Mouse (Mus musculus) liver, postnatal 0 days (tissue): ENCODE measurements around the gene Olfr648. TPM values are rescaled to one million over a fixed set of nuclear protein-coding genes. Genes with fewer than 3 reads are reported as not detected.

ENCODE experiments used
- ATAC-seq: fragments of 200-750 bp; cut with Nextera tagmentation; 2 replicates; pipeline ENCODE4 v1.8.0; 2017; ENCODE audit warnings: mild to moderate bottlenecking, moderate library complexity
- DNase-seq: peaks from one replicate; pipeline ENCODE4 v3.0.0-alpha.2; 2016
- H3K27ac ChIP-seq: fragments of 300-500 bp; sonication (generic); 2 replicates; pipeline ENCODE4 v1.5.1; 2014; ENCODE audit warnings: antibody characterized with exemption, moderate library complexity, mild to moderate bottlenecking, low read depth
- H3K27me3 ChIP-seq: fragments of 300-500 bp; sonication (generic); 2 replicates; pipeline ENCODE4 v1.6.1; 2014; ENCODE audit warnings: low read length, control low read depth, mixed read lengths; ENCODE audit not compliant: insufficient read depth
- H3K36me3 ChIP-seq: fragments of 300-500 bp; sonication (generic); replicated peaks from 2 replicates; pipeline ENCODE4 v1.6.1; 2014; ENCODE audit warnings: mild to moderate bottlenecking, control low read depth, low read length, moderate library complexity, mixed read lengths; ENCODE audit not compliant: insufficient read depth
- H3K4me1 ChIP-seq: fragments of 300-500 bp; sonication (generic); 2 replicates; pipeline ENCODE4 v1.6.1; 2014; ENCODE audit warnings: antibody characterized with exemption, mild to moderate bottlenecking, control low read depth; ENCODE audit not compliant: insufficient read depth
- H3K4me2 ChIP-seq: fragments of 300-500 bp; sonication (generic); 2 replicates; pipeline ENCODE4 v1.6.1; 2014; ENCODE audit warnings: low read depth, mild to moderate bottlenecking, low read length, moderate library complexity, mixed read lengths
- H3K4me3 ChIP-seq: fragments of 300-500 bp; sonication (generic); 2 replicates; pipeline ENCODE4 v1.5.1; 2014; ENCODE audit warnings: low read depth, low read length
- H3K9ac ChIP-seq: fragments of 300-500 bp; sonication (generic); replicated peaks from 2 replicates; pipeline ENCODE4 v1.6.1; 2014; ENCODE audit warnings: mild to moderate bottlenecking, moderate library complexity
- H3K9me3 ChIP-seq: fragments of 300-500 bp; sonication (generic); 2 replicates; pipeline ENCODE4 v1.6.1; 2016; ENCODE audit warnings: mild to moderate bottlenecking, control low read depth, low read length, mixed read lengths
- CTCF ChIP-seq: sonication (generic); IDR thresholded peaks from 2 replicates; pipeline ENCODE4 v1.5.1; 2016; ENCODE audit warnings: antibody characterized with exemption, low read depth
- EP300 ChIP-seq: IDR thresholded peaks from 2 replicates; pipeline ENCODE4 v1.6.1; 2016; ENCODE audit warnings: antibody characterized with exemption, low read depth, mild to moderate bottlenecking
- WGBS: fragments of 180-500 bp; shearing (Covaris S2); extraction: QIAGEN DNeasy Blood & Tissue Kit; methylation state at CpG from one replicate; pipeline ENCODE4 v1.1.7; 2014; ENCODE audit not compliant: insufficient replicate concordance; 5-methylcytosine and 5-hydroxymethylcytosine counted together
- polyA plus RNA-seq: library from polyadenylated mRNA; unstranded; fragments of >200 nt; fragmentation: Nextera tagmentation; extraction: Ambion mirVana; gene quantifications from 2 replicates; pipeline ENCODE4 v1.2.1, GENCODE M21; 2015

Gene Olfr648
- polyA plus RNA-seq, 1 experiment from 2014 or later, result not detected

DNA sequence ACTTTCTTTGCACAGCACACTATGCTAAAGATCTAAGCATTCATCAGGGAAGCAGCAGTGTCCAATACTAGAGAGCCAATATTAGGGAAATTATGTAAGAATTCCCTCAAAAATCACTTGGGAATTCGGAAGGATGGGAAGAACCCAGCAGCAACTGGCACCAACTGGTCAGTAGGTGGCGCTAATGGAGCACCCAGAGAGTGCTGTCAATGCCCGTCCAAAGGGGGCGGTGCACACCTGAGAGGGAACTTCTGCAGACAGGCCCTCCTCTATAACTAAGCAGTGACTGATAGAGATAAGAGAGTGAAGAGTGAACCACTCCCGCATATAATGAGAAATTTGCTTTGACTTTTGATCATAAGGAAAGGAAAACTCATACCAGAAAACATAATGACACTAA, 16.6 kb upstream of the Olfr648 start:
- DNase-seq, result peak; percentile 82
- no peak overlapping the region for H3K4me3 ChIP-seq
- H3K9me3 ChIP-seq, result no peaks in the 10 kb centered on the region
- ATAC-seq, result peak; percentile 78
- H3K4me2 ChIP-seq, result no peak overlapping the region
- no peak overlapping the region for H3K9ac ChIP-seq
- WGBS, result 2% methylated on average over 5 of the region's 5 CpGs
- H3K27me3 ChIP-seq, result no peaks in the 10 kb centered on the region
- no peaks in the 10 kb centered on the region for H3K4me1 ChIP-seq
- H3K27ac ChIP-seq, result no peak overlapping the region
- no peak for TF ChIP-seq EP300
- peak; percentile 99 for TF ChIP-seq CTCF
- no peaks in the 10 kb centered on the region for H3K36me3 ChIP-seq

DNA sequence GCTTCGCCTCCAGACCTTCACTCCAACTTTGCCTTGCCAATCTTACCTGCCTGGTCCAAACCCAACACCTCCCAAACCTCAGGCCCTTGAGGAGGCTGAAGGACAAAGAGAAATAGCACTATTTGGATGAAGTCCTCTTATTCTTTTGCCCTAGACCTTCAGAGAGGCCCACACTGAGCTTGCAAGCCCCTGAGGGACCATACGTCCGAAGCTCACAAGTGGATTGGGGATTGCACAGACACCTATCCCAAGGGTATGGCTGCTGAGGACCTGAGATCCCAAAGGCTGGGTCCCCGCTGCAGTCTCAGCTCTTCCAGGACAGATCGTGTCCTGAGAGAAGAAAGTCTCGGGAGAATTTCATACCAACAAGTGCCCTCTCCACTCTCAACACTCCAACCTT, 12.7 kb upstream of the Olfr648 start, which contains the start of gene Olfr649:
Olfr649 (minus strand) TSS at position 101 of the 400 bp plus-strand sequence.
- Histone ChIP-seq H3K27me3 (no peaks in the 10 kb centered on the region), H3K36me3 (no peaks in the 10 kb centered on the region), H3K27ac (no peak within 1 kb of the TSS), H3K4me2 (no peak within 1 kb of the TSS), H3K4me1 (no peaks in the 10 kb centered on the region), H3K4me3 (no peak within 1 kb of the TSS), H3K9ac (no peak within 1 kb of the TSS), H3K9me3 (no peaks in the 10 kb centered on the region)
- no peak for ATAC-seq
- TF ChIP-seq CTCF, result no peak
- TF ChIP-seq EP300, result no peak
- no peak for DNase-seq
- WGBS, result 78% methylated on average over 6 of the region's 6 CpGs

DNA sequence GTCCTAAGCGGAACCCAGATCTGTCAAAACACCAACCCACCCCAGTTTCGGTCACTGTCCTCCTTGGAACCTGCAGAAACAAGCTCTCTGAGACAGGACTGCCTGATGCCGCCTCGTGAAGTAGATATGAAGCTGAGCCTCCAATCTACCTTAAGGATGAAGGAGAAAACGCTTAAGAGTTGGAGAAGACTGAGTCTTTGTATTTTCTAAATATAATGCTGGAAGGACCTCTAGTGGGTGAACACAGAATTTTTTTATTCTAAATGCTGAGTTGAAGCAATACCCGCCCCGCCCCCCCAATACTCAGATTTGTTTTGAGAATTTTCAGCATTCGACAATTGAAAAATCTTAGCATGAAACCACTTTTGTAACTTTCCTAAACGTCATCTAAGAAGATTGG, 8.1 kb upstream of the Olfr648 start:
- TF ChIP-seq CTCF (0 out of 2 replicates have a peak, but pooled peaks have one; percentile 4), EP300 (no peak)
- Histone ChIP-seq H3K27me3 (no peaks in the 10 kb centered on the region), H3K4me1 (no peaks in the 10 kb centered on the region), H3K9ac (no peak overlapping the region), H3K27ac (no peak overlapping the region), H3K9me3 (no peaks in the 10 kb centered on the region), H3K4me3 (no peak overlapping the region), H3K4me2 (no peak overlapping the region), H3K36me3 (no peaks in the 10 kb centered on the region)
- DNase-seq (no peak), ATAC-seq (no peak)
- WGBS, result 35% methylated on average over 9 of the region's 9 CpGs

DNA sequence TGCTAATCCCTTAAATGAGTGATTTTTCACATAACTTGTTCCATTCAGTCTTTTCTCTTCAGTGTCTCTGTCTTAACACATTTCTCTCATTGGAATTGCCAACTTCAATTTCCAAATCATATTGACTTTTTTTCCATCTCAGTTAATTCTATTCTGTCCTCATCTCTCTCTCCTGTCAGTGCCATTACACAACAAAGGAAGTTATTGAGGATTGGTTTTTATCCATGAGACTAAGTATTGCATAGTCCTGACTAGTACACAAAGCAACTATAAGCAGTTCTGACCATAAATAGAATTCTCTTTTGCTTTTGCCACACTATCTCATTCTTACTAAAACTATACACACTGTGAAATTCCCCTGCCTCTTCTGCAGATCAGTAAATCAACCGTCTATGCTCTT, 4.1 kb downstream of the Olfr648 start:
- DNase-seq (no peak), ATAC-seq (no peak)
- no peaks in the 10 kb centered on the region for H3K9me3 ChIP-seq

DNA sequence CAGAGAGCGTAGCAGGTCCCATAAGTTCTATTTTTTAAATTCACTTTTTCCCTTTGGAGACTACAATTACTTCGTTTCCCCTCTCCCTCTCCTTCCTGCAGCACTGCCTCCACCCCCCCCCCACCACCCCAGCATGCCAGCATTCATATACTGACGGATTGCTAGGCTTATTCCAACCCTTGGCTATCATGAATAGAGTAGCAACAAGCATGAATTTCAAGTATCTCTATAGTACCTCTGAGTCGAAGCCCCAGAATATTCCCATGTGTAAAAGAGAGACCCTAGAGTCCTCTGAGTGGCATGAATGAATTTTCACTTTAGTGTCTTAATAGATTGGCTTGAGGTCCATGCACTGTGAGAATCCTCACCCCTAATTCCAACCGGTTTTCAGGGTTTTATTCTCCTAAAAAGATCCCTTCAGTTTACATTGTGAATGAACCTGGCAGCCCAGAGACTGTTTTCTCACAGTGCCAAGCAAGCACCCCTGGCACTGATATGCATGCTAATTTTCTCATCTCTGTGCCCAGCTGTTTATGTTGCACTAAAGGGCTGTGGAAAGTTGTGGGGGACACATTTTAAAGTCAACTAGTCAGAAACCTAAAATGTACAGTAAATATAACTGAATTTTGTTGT, 4.7 kb downstream of the Olfr648 start:
- WGBS, result 58% methylated on average over 5 of the region's 5 CpGs
- Histone ChIP-seq H3K36me3 (no peaks in the 10 kb centered on the region), H3K4me3 (no peak overlapping the region), H3K4me2 (no peak overlapping the region), H3K9me3 (no peaks in the 10 kb centered on the region), H3K27me3 (no peaks in the 10 kb centered on the region), H3K27ac (no peak overlapping the region), H3K4me1 (no peaks in the 10 kb centered on the region), H3K9ac (no peak overlapping the region)
- no peak for TF ChIP-seq CTCF
- TF ChIP-seq EP300, result no peak
- no peak for DNase-seq
- ATAC-seq, result no peak

More for the DNA sequence above, 4.1 kb downstream of the Olfr648 start:
- WGBS, result 67% methylated on average over 1 of the region's 1 CpGs
- Histone ChIP-seq H3K4me1 (no peaks in the 10 kb centered on the region), H3K9ac (no peak overlapping the region), H3K4me2 (no peak overlapping the region), H3K36me3 (no peaks in the 10 kb centered on the region), H3K27me3 (no peaks in the 10 kb centered on the region), H3K4me3 (no peak overlapping the region), H3K27ac (no peak overlapping the region)
- no peak for TF ChIP-seq EP300
- no peak for TF ChIP-seq CTCF

DNA sequence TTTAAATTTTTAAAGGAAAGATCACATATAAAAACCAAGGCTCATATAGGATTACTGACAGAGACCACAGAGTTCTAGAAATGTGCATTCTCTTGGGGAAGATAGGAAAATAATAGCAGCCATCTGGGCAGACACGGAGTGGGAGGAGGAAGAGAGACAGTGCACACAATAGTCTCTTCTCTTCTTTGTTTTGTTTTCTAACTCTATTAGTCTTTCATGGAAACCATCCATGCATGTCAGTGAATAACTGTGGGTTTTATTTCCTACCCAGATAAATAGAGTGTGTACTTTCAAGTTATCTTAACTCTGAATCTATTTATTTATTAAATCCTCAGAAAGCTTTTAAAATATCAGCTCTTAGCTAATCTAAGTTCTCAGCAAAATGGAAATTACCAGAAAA, 8.1 kb downstream of the Olfr648 start:
- 68% methylated on average over 1 of the region's 1 CpGs for WGBS
- Histone ChIP-seq H3K4me3 (no peak overlapping the region), H3K4me2 (no peak overlapping the region), H3K4me1 (no peaks in the 10 kb centered on the region), H3K27ac (no peak overlapping the region), H3K9ac (no peak overlapping the region), H3K36me3 (no peaks in the 10 kb centered on the region), H3K27me3 (no peaks in the 10 kb centered on the region), H3K9me3 (no peaks in the 10 kb centered on the region)
- DNase-seq, result no peak
- TF ChIP-seq CTCF, result no peak
- no peak for ATAC-seq
